Mouse (Mus musculus) ES-E14 (cell line): ENCODE measurements around the gene Cep131. TPM values are rescaled to one million over a fixed set of nuclear protein-coding genes. Genes with fewer than 3 reads are reported as not detected.

Source experiments
- DNase-seq: peaks from one replicate; pipeline ENCODE4 v3.0.0-alpha.2; 2013; ENCODE audit warnings: low read depth, low spot score
- H3K27ac ChIP-seq: 2 replicates; pipeline ENCODE4 v1.5.1; 2012; ENCODE audit warnings: low read depth, mild to moderate bottlenecking, low read length, moderate library complexity, mixed read lengths; ENCODE audit not compliant: poor library complexity, insufficient read depth, severe bottlenecking
- H3K36me3 ChIP-seq: 2 replicates; pipeline ENCODE4 v1.6.1; 2012; ENCODE audit warnings: mild to moderate bottlenecking, low read length, moderate library complexity, mixed read lengths; ENCODE audit not compliant: control insufficient read depth, poor library complexity, insufficient read depth, severe bottlenecking
- H3K4me1 ChIP-seq, 2 experiments: fragments of 150-350 bp in 1 of 2; sonication (generic) in 1 of 2; 2 replicates each; pipeline ENCODE4 v1.6.1; 2012; ENCODE audit warnings: low read length in 2 of 2, mild to moderate bottlenecking in 1 of 2, mixed read lengths in 1 of 2; ENCODE audit not compliant: control insufficient read depth in 2 of 2, insufficient read depth in 2 of 2, poor library complexity in 1 of 2
- H3K4me3 ChIP-seq, 2 experiments: fragments of 150-350 bp in 1 of 2; sonication (generic) in 1 of 2; 2 replicates each; pipeline ENCODE4 v1.5.1; 2012; ENCODE audit warnings: low read length in 2 of 2, low read depth in 1 of 2, mild to moderate bottlenecking in 1 of 2, mixed read lengths in 1 of 2; ENCODE audit not compliant: insufficient read depth in 1 of 2, poor library complexity in 1 of 2, severe bottlenecking in 1 of 2
- H3K9ac ChIP-seq: 2 replicates; pipeline ENCODE4 v1.6.1; 2012; ENCODE audit warnings: low read depth, mild to moderate bottlenecking, low read length, mixed read lengths; ENCODE audit not compliant: poor library complexity, insufficient read depth, severe bottlenecking
- H3K9me3 ChIP-seq: fragments of 150-350 bp; sonication (generic); 2 replicates; pipeline ENCODE4 v1.6.1; 2012; ENCODE audit warnings: low read depth, mild to moderate bottlenecking, low read length; ENCODE audit not compliant: control insufficient read depth, insufficient read depth
- CHD2 ChIP-seq: IDR thresholded peaks from 2 replicates; pipeline ENCODE4 v1.6.1; 2014; ENCODE audit warnings: mild to moderate bottlenecking, low read depth, low read length, inconsistent platforms
- HCFC1 ChIP-seq: IDR thresholded peaks from 2 replicates; pipeline ENCODE4 v1.6.1; 2012; ENCODE audit warnings: low read length, inconsistent platforms, borderline replicate concordance; ENCODE audit not compliant: insufficient read depth
- MAFK ChIP-seq: IDR thresholded peaks from 2 replicates; pipeline ENCODE4 v1.6.1; 2014; ENCODE audit warnings: mild to moderate bottlenecking, low read depth, low read length, inconsistent platforms; ENCODE audit not compliant: insufficient read depth
- ZC3H11A ChIP-seq: IDR thresholded peaks from 2 replicates; pipeline ENCODE4 v1.6.1; 2012; ENCODE audit warnings: low read depth, mild to moderate bottlenecking, inconsistent platforms, low read length, borderline replicate concordance
- ZNF384 ChIP-seq: IDR thresholded peaks from 2 replicates; pipeline ENCODE4 v1.6.1; 2012; ENCODE audit warnings: low read depth, low read length, inconsistent platforms
- in situ Hi-C, 2 experiments: fragments of 600-800 bp; cut with MboI; formaldehyde crosslinking; loops; one replicate each; pipeline ENCODE4 v1.15.1; 2025; ENCODE audit warnings: low sequenced_read_pairs in 2 of 2, inconsistent platforms in 1 of 2; ENCODE audit not compliant: unreplicated experiment in 2 of 2
- total RNA-seq: library from RNA; depleted of rRNA; stranded (reverse); fragments of 300-350 nt; gene quantifications from 2 replicates; pipeline ENCODE4 v1.2.3, GENCODE M21; 2012

Cep131 gene
- total RNA-seq, 1 experiment = 24.0 TPM

DNA sequence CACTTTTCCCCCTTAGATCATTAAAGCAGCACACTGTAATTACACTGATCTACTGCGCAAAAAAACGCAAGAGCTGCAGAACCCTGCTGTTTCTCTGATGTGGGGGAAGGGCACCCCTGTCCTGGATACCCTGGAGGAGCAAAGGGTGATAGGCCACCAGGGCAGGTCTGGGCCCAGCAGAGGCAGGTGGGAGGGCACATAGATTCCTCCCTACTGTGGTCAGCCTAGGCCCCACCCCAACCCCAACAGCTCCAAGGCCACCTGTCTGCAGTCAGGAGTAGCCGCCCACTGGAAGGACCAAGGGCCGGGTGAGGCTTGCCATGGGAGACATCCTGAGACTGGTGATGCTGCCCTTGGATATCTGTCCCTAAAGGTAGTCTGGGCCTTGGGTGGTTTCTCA, 41.3 kb downstream of the Cep131 start:
- no peak for DNase-seq
- Histone ChIP-seq H3K9ac (no peak overlapping the region), H3K4me1 (peaks cover 1 to 9% of the 10 kb centered on the region in 2 experiments; a peak in 2 of 4 replicates), H3K27ac (no peak overlapping the region), H3K4me3 (no peak overlapping the region), H3K36me3 (no peaks in the 10 kb centered on the region), H3K9me3 (no peaks in the 10 kb centered on the region)
- no peak for TF ChIP-seq MAFK
- no peak for TF ChIP-seq ZC3H11A
- TF ChIP-seq HCFC1 = no peak
- no peak for TF ChIP-seq ZNF384
- no peak for TF ChIP-seq CHD2
- in situ Hi-C loops = no loop called here

DNA sequence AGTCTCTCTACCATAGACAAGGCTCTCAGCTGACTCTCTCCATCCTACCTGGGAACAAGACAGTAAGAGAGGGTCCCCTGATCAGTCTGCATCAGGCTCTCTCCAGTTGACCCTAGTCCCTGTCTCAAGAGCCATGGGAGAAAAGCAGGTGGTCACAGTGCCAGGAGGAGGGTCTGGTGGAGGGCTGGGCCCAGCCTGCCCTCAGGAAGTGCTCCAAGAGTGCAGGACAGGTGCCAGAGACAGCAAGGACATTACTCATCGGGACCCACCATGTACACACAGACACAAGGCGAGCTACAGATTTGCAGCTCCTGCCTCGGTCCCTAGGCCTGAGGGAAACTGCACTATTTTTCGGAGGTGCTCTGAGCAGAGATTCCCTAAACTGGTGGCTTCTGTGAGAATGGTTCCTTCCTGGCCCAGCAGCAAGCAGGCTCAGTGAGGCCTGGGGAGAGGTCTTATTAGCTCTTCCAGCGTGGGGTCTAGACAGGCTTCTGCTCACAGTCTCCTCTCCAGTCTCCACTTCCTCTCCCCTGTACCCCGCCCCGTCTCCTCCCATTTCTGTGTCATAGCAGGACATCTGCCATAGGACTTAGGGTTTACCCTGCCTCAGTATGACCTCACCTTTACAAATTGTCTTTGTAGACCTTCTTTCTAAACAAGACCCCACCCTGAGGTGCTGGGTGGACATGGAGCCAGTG, 44.3 kb downstream of the Cep131 start:
- peaks cover 0 to 2% of the 10 kb centered on the region in 2 experiments; a peak in 1 of 4 replicates for H3K4me1 ChIP-seq
- no peak overlapping the region for H3K9ac ChIP-seq
- no peak for TF ChIP-seq ZC3H11A
- TF ChIP-seq ZNF384 = no peak
- no peak for TF ChIP-seq CHD2
- TF ChIP-seq MAFK = no peak
- no peak for TF ChIP-seq HCFC1
- in situ Hi-C loops = no loop called here
- no peak for DNase-seq
- H3K27ac ChIP-seq = no peak overlapping the region
- H3K36me3 ChIP-seq = no peaks in the 10 kb centered on the region
- H3K9me3 ChIP-seq = no peaks in the 10 kb centered on the region
- no peak overlapping the region for H3K4me3 ChIP-seq

DNA sequence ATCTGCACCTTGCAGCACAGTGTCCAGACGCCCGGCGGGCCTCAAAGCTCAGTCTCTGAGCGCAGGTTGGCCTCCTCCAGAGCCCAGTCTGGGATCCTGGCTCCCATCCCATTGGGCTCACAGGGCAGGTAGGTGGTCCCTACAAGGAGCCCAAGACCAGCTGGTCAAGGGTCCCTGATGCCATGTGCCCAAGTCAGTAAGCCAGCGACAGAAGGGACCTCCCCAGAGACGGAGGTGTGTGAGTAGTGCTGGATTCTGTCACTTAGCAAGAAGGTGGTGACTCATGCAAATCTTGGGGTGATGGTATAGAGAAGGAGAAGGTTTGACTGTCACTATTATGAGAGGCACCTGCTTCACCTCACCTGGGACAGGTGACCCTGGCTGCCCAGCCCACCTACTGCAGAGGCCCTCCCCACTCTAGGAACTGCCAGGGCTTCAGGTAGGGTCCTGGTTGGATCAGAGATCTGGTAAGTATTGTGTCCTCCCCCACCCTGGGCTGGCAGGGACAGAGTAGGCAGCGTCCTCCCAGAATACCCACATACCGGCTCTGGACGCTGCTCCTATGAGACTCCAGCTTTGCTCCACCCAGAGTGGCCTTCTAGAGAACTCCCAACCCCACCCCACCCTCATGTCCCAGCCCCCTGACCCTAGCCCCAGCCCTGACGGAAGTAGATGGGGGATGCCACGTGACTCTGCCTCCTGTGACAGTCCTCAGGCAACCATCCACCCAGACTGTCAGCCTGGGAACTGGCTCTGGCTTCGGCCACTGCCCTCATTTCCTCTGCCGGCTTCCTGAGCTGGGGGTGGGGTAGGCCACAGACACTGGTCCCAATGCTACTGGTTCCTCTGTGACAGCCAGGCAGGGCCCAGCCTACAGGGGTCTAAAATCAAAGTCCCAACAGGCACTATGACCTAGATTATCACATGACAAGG, 45.2 kb downstream of the Cep131 start:
- no peak for TF ChIP-seq ZNF384
- TF ChIP-seq MAFK = no peak
- no peak for TF ChIP-seq ZC3H11A
- TF ChIP-seq CHD2 = no peak
- no peak for TF ChIP-seq HCFC1
- in situ Hi-C loops = no loop called here
- H3K27ac ChIP-seq = no peak overlapping the region
- no peak overlapping the region for H3K9ac ChIP-seq
- DNase-seq = no peak
- H3K4me3 ChIP-seq = no peak overlapping the region
- H3K4me1 ChIP-seq = no peaks in the 10 kb centered on the region; a peak in 1 of 4 replicates
- H3K9me3 ChIP-seq = no peaks in the 10 kb centered on the region
- H3K36me3 ChIP-seq = no peaks in the 10 kb centered on the region

- no peak overlapping the region for H3K4me3 ChIP-seq
- TF ChIP-seq CHD2 (no peak), ZC3H11A (no peak), MAFK (no peak), HCFC1 (no peak), ZNF384 (no peak)
- no peaks in the 10 kb centered on the region for H3K36me3 ChIP-seq
- H3K27ac ChIP-seq = no peak overlapping the region
- H3K4me1 ChIP-seq = no peaks in the 10 kb centered on the region; a peak in 1 of 4 replicates
- no peak overlapping the region for H3K9ac ChIP-seq
- in situ Hi-C loops = no loop called here
- no peaks in the 10 kb centered on the region for H3K9me3 ChIP-seq
- DNase-seq = no peak
Measured at GRCm38 (mm10) chr11:120040440-120040839, 46.2 kb downstream of the Cep131 start.
